Mouse (Mus musculus) megakaryocyte, adult 5-6 weeks (primary cell): ENCODE measurements around the gene 1700008O03Rik. TPM values are rescaled to one million over a fixed set of nuclear protein-coding genes. Genes with fewer than 3 reads are reported as not detected.

Experiments used
- ATAC-seq: 2 replicates; pipeline ENCODE4 v1.8.0; 2016; ENCODE audit warnings: mild to moderate bottlenecking, inconsistent platforms; ENCODE audit not compliant: poor library complexity, severe bottlenecking
- total RNA-seq, 2 experiments: library from RNA; stranded (forward) in 1 of 2; stranded (reverse) in 1 of 2; fragments of 153-499, 151-499 nt in 1 of 2; fragments of 221-1000, 200-1000 nt in 1 of 2; gene quantifications; 2 replicates each; pipeline versions ENCODE4 v1.2.3 to v1.2.4; 2015 to 2017

1700008O03Rik gene
- total RNA-seq (2015) (0.42 TPM in 1 of 2 replicates, not detected in the other), total RNA-seq (2017) (not detected in 2 replicates)

GRCm38 (mm10) chr7:44385720-44386119 is at the start of gene 1700008O03Rik:
TSS of gene 1700008O03Rik (minus strand) at chr7:44385820.
- no peak for ATAC-seq

GRCm38 (mm10) chr7:44434089-44434488 is 48.5 kb upstream of the 1700008O03Rik start:
- ATAC-seq, result no peak

GRCm38 (mm10) chr7:44433371-44433770 is 47.8 kb upstream of the 1700008O03Rik start:
- no peak for ATAC-seq

- no peak for ATAC-seq
These were observed 46.9 kb upstream of the 1700008O03Rik start for GRCm38 (mm10) chr7:44432550-44432949.

GRCm38 (mm10) chr7:44429534-44430488 is 44.2 kb upstream of the 1700008O03Rik start:
- no peak; the same call in 1 of the 2 replicates for ATAC-seq

GRCm38 (mm10) chr7:44428968-44429521 is 43.4 kb upstream of the 1700008O03Rik start, which contains the start of gene Lrrc4b:
TSS of gene Lrrc4b (plus strand) at chr7:44429018.
- ATAC-seq, result no peak

- no peak for ATAC-seq
These were observed 42.7 kb upstream of the 1700008O03Rik start for GRCm38 (mm10) chr7:44428171-44428950.

GRCm38 (mm10) chr7:44427666-44428065 is 42.0 kb upstream of the 1700008O03Rik start:
- ATAC-seq, result no peak

GRCm38 (mm10) chr7:44413307-44413706 is 27.7 kb upstream of the 1700008O03Rik start:
- no peak for ATAC-seq

- ATAC-seq, result no peak
These were observed 25.5 kb upstream of the 1700008O03Rik start for GRCm38 (mm10) chr7:44411144-44411543.

- ATAC-seq, result no peak
These were observed 20.4 kb upstream of the 1700008O03Rik start for GRCm38 (mm10) chr7:44406015-44406355.

- ATAC-seq, result peak; percentile 75
These were observed 19.9 kb upstream of the 1700008O03Rik start for GRCm38 (mm10) chr7:44405346-44406014.

GRCm38 (mm10) chr7:44401673-44402072 is 16.1 kb upstream of the 1700008O03Rik start:
- ATAC-seq, result peak; percentile 70

- peak; percentile 92 for ATAC-seq
These were observed 12.9 kb upstream of the 1700008O03Rik start for GRCm38 (mm10) chr7:44398570-44398969.

- no peak for ATAC-seq
These were observed 7.7 kb upstream of the 1700008O03Rik start for GRCm38 (mm10) chr7:44393284-44393683.

GRCm38 (mm10) chr7:44392341-44392740 is 6.7 kb upstream of the 1700008O03Rik start:
- ATAC-seq, result no peak

GRCm38 (mm10) chr7:44391831-44392230 is 6.2 kb upstream of the 1700008O03Rik start:
- no peak for ATAC-seq

GRCm38 (mm10) chr7:44384716-44385059 is 932 bp downstream of the 1700008O03Rik start:
- no peak for ATAC-seq

- peak; percentile 88 for ATAC-seq
These were observed 1.5 kb downstream of the 1700008O03Rik start, which contains the start of gene Syt3 for GRCm38 (mm10) chr7:44383980-44384715. TSS of gene Syt3 (plus strand) at chr7:44384102.

- no peak for ATAC-seq
These were observed 3.1 kb downstream of the 1700008O03Rik start for GRCm38 (mm10) chr7:44382541-44382940.
